Mouse (Mus musculus): Measurements from ENCODE around the gene Zscan21. TPM values are rescaled to one million over a fixed set of nuclear protein-coding genes. Genes with fewer than 3 reads are reported as not detected.

Gene Zscan21
- polyA plus RNA-seq (2021): 60.4 TPM

DNA sequence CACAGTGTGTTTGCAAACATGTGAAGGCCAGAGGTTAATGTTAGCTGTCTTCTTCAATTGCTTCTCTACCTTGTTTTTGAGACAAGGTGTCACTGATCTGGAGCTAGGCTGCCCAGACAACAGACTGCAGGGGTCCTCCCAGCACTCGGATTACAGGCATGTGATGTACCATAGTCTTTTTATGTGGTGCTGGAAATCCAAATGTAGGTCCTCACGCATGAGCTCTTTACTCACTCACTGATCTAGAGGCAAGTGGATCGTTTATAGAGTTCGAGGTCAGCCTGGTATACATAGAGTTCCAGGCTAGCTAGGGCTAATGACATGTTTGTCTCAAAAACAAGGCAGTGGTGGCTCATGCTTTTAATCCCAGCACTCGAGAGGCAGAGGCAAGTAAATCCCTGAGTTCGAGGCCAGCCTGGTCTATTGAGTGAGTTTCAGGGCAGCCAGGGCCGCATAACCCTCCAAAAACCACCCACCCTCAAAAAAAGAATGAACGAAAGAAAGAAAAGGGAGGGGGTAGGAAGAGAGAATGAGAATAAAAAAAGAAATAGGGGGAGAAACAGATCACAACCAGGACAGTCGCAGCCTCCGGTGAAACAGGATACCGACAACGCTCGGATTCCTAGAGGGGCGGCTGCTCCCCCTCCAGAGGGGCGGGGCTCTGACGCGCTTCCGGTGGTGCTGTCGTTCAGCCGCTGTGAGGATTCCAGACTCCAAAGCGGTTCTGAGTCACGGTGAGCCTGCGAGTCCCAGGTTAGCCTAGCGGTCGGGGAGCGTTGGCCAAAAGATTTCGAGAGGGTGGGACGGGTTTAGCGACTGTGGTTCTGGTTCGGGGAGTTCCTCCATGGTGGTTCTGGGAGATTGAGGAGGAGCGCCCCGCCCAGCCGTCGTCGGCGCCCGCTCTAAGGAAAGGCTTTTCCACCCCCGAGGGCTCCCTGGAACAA lies at the start of gene Zscan21:
Gene Zscan21, plus strand, starts transcription at position 649 of the 944 bp plus-strand sequence.
- ChIA-PET POLR2A (interaction anchor here (0.8 kb wide), 1 partner anchor 28 kb away, joined by 4 read pairs; no protein-coding TSS in a partner anchor), CTCF (no interaction called here)
- DNase-seq (ENCODE audit: low read depth, low spot score) (peak; percentile 93), ATAC-seq (peak; percentile 94)
- H3K27me3 ChIP-seq: no peaks in the 10 kb centered on the region
- no peak for TF ChIP-seq CTCF (IDR thresholded peaks at IDR 0.05)
- in situ Hi-C loops (cut with MboI; ENCODE audit: low pct_unique_long_range_greater_than_20kb): no loop called here

DNA sequence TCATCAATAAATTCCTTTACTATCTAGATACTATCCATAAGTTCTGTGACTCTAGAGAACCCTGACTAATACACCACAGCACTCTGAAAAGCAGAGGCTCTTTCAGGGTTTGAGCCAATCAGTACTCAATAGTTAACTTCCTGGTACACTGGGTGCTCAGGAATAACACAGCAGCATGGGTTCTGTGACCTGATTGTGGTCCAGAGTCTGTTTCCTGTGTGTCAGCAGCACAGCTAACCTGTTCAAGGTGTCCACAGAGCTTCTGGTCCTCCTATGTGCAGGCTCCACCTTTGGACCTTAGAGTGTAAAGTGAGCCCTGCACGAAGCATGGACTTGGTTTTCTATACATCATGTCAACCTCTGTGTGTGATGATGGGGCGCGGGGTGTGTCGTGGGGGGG lies 42.9 kb upstream of the Zscan21 start:
- CTCF ChIA-PET: no interaction called here
- H3K27me3 ChIP-seq: no peaks in the 10 kb centered on the region
- DNase-seq (ENCODE audit: low read depth, low spot score) (no peak), ATAC-seq (no peak)
- in situ Hi-C loops (cut with MboI; ENCODE audit: low pct_unique_long_range_greater_than_20kb): no loop called here
- POLR2A ChIA-PET: no interaction called here
- no peak for TF ChIP-seq CTCF (IDR thresholded peaks at IDR 0.05)

DNA sequence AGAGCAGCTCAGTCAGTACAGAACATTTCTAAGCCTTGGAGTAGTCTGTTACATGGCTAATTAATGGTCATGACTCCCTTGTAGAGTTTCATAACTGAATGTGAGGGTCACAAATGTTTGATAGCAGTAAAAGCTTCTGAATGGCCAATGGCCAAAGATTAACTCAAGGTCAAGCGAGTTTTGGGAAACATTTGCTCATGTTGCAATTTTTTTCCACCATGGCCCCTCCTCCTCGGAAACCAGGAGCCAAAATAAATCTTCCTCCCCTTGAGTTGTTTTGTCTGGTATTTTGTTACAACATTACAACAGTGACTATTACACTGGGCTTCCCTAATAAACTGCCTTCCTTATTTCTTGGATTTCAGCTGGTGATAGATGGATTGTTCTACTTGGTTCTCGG lies 41.0 kb upstream of the Zscan21 start:
- in situ Hi-C loops (cut with MboI; ENCODE audit: low pct_unique_long_range_greater_than_20kb): no loop called here

DNA sequence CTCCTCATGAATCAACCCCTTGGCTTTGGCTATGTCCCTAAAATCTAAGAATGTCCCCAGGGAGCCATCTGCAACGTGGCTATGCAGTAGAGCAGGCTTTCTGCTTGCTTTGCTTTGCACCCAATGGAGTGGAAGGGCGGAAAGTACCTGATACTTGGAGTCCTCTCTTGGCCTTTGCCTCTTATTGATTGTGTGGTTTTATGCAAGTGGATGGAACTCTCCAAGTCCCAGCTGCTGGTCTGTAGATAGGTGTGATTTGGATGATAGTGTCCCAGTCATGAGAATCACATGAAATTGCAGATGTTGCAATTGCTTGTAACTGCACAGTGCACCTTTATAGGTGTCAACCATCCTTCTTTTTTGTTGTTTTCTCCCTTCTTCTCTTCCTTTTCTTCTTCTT lies 40.6 kb upstream of the Zscan21 start:
- H3K27me3 ChIP-seq: no peaks in the 10 kb centered on the region
- no peak for TF ChIP-seq CTCF (IDR thresholded peaks at IDR 0.05)
- in situ Hi-C loops (cut with MboI; ENCODE audit: low pct_unique_long_range_greater_than_20kb): no loop called here
- ATAC-seq (no peak), DNase-seq (ENCODE audit: low read depth, low spot score) (no peak)
- ChIA-PET POLR2A (no interaction called here), CTCF (interaction anchor here (1.7 kb wide), 1 partner anchor 89 kb away, joined by 4 read pairs; no protein-coding TSS in a partner anchor)

More for the DNA sequence above, 41.0 kb upstream of the Zscan21 start:
- ChIA-PET POLR2A (no interaction called here), CTCF (interaction anchor here (1.7 kb wide), 1 partner anchor 88 kb away, joined by 4 read pairs; no protein-coding TSS in a partner anchor)
- TF ChIP-seq CTCF (IDR thresholded peaks at IDR 0.05): no peak
- ATAC-seq: no peak
- no peak for DNase-seq (ENCODE audit: low read depth, low spot score)
- no peaks in the 10 kb centered on the region for H3K27me3 ChIP-seq

DNA sequence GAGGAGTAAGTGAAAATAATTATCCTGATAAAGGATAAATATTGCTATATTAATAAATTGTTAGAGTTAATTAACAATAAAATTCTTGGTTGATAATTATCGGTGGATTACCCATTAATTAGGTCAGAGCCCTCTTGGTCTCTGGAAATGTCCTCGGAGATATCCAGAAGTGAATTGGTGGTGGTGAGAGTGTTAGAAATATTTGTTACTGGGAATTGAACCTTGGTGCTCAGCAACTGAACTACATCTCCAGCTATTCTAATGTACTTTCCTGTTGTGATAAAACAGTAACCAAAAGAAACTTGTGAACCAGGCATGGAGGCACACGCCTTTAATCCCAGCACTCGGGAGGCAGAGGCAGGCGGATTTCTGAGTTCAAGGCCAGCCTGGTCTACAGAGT lies 36.2 kb upstream of the Zscan21 start:
- ChIA-PET CTCF (no interaction called here), POLR2A (no interaction called here)
- ATAC-seq: no peak
- in situ Hi-C loops (cut with MboI; ENCODE audit: low pct_unique_long_range_greater_than_20kb): no loop called here
- no peak for DNase-seq (ENCODE audit: low read depth, low spot score)
- no peaks in the 10 kb centered on the region for H3K27me3 ChIP-seq
- TF ChIP-seq CTCF (IDR thresholded peaks at IDR 0.05): no peak

DNA sequence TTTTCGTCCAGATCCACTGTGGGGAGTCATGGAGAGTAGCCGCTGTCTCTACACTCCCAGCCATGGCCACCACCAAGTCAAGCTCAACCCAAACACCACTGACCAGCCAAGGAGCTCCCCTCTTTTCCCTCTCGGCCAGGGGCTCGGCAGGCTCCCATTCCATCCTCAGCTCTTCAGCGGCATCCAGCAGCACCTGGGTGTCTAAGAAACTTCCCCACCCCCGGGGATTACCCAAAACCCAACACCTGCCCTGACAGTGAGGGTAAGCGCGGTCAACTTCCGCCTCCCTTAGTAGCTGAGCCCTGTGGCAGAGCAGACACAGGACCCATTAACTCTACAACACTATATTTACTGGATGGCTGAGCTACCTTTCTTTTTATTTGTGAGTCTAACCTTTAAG lies 35.3 kb upstream of the Zscan21 start:
- H3K27me3 ChIP-seq: no peaks in the 10 kb centered on the region
- no peak for TF ChIP-seq CTCF (IDR thresholded peaks at IDR 0.05)
- ChIA-PET CTCF (interaction anchor here (1.3 kb wide), 1 partner anchor 10 kb away, joined by 3 read pairs; no protein-coding TSS in a partner anchor), POLR2A (no interaction called here)
- in situ Hi-C loops (cut with MboI; ENCODE audit: low pct_unique_long_range_greater_than_20kb): no loop called here
- DNase-seq (ENCODE audit: low read depth, low spot score) (no peak), ATAC-seq (no peak)

DNA sequence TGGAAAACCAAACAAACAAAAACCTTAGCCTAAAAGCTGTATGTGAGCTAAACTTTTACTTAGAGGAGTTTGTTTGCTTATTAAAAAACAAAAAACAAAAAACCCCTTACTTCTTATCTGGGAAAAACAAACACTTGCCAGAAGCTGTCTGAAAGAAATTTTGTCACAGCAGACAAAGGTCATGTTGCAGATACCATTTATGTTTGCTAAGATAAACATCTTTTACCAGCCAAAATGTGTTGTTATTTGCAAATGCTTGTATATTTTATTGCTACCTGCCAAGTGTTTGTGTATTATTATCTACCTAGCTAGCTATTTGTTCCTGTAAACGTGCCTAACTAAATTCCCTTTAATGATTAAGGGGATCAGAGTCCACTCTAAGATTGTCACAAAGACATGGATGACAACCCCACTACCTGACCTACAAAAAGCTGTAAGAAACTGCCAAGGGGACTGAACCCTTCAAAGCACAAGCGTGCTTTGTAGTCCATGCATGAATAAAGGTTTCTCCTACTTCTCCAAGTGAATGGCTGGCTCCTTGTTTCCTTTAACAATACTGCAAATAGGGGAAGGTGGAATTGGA lies 33.3 kb upstream of the Zscan21 start:
- CTCF ChIA-PET: no interaction called here
- H3K27me3 ChIP-seq: no peaks in the 10 kb centered on the region
- POLR2A ChIA-PET: interaction anchor here (1.2 kb wide), 1 partner anchor 11 kb away, joined by 4 read pairs; no protein-coding TSS in a partner anchor
- no peak for TF ChIP-seq CTCF (IDR thresholded peaks at IDR 0.05)
- ATAC-seq (no peak), DNase-seq (ENCODE audit: low read depth, low spot score) (no peak)
- in situ Hi-C loops (cut with MboI; ENCODE audit: low pct_unique_long_range_greater_than_20kb): no loop called here

DNA sequence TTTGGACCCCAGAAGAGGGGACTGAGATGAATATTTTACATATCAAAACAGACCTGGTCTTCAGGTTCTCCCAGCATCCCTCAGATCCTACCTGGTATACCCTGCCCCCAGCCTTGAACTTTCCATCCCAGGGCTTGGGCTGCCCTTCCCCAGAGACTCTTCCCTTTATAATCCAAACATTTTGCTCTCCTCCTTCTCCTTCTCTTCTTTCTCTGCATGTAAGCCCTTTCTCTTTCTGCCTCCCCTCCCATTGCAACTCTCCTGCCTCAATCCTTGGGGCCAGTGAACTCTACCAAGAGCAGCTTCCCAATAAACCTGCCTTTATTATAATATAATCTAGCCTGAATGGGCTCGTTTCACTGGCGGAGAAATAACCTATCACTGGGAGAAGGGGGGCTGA lies 32.8 kb upstream of the Zscan21 start:
- in situ Hi-C loops (cut with MboI; ENCODE audit: low pct_unique_long_range_greater_than_20kb): no loop called here
- ChIA-PET POLR2A (interaction anchor here (0.7 to 1.2 kb wide), 3 partner anchors 11 to 42 kb away, joined by 3 to 4 read pairs (median 4); no protein-coding TSS in a partner anchor), CTCF (no interaction called here)
- no peak for DNase-seq (ENCODE audit: low read depth, low spot score)
- TF ChIP-seq CTCF (IDR thresholded peaks at IDR 0.05): no peak
- H3K27me3 ChIP-seq: no peaks in the 10 kb centered on the region
- no peak for ATAC-seq

DNA sequence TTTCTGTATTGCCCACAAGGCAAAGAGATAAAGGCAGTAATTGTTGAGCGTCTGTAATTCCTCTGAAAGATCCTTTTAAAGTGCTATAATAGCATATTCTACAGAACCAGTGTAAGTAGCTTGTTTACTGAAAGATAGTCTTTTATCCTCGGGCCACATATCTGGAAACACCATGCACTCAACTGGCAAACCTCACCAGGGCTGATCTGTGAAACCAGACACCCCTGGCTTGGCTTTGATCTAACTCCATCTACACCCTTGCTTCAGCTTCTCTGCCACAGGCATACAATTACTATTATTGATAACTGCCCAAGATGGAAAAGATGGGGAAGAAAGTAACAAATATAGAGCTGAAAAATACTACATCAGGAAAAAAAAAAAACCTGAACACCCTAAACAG lies 32.2 kb upstream of the Zscan21 start:
- ChIA-PET CTCF (interaction anchor here (1.2 kb wide), 1 partner anchor 109 kb away, joined by 3 read pairs; the partner anchor contains the start of gene Mblac1), POLR2A (interaction anchor here (0.7 to 1.2 kb wide), 3 partner anchors 10 to 42 kb away, joined by 3 to 4 read pairs (median 4); no protein-coding TSS in a partner anchor)
- DNase-seq (ENCODE audit: low read depth, low spot score): no peak
- H3K27me3 ChIP-seq: no peaks in the 10 kb centered on the region
- in situ Hi-C loops (cut with MboI; ENCODE audit: low pct_unique_long_range_greater_than_20kb): no loop called here
- no peak for TF ChIP-seq CTCF (IDR thresholded peaks at IDR 0.05)
- no peak for ATAC-seq

DNA sequence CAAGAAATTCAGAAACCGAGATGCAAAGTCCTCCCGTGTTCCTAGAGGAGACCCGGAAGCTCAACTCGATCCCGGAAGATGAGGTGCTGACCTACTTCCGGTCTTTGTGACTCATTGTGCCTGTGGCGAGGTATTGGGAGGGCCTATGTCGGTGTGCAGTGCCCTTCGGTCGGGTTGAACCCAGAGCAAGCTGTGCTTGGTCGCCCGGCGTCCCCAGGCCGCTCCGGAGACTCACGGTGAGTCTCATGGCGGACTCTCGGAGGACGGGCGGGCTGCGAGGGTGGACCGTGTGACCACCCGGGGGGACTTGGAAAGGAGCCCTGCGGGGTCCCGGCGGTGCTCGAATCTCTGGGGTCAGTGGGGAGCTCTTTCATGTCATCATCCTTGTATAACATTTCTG lies 31.7 kb upstream of the Zscan21 start, which contains the start of gene Zkscan1:
Gene Zkscan1, plus strand, starts transcription at position 89 of the 400 bp plus-strand sequence.
- DNase-seq (ENCODE audit: low read depth, low spot score): peak; percentile 64
- no peak for TF ChIP-seq CTCF (IDR thresholded peaks at IDR 0.05)

More for the DNA sequence above, 31.7 kb upstream of the Zscan21 start, which contains the start of gene Zkscan1:
- in situ Hi-C loops (cut with MboI; ENCODE audit: low pct_unique_long_range_greater_than_20kb): loop anchor here (5.0 kb wide), 1 partner anchor 52 kb away; no protein-coding TSS in a partner anchor
- ChIA-PET POLR2A (interaction anchor here (0.5 to 1.1 kb wide), 2 partner anchors 50 to 374 kb away, joined by 3 read pairs; no protein-coding TSS in a partner anchor), CTCF (interaction anchor here (1.2 kb wide), 1 partner anchor 109 kb away, joined by 3 read pairs; the partner anchor contains the start of gene Mblac1)
- H3K27me3 ChIP-seq: no peaks in the 10 kb centered on the region
- ATAC-seq: peak; percentile 74

Data from Patski (cell line).